Mouse (Mus musculus) stomach, embryonic 16.5 days (tissue): ENCODE data around the gene Muc4. TPM values are rescaled to one million over a fixed set of nuclear protein-coding genes. Genes with fewer than 3 reads are reported as not detected.

Source experiments
- ATAC-seq: fragments of 200-750 bp; cut with Nextera tagmentation; 2 replicates; pipeline ENCODE4 v1.8.0; 2017; ENCODE audit warnings: moderate number of reproducible peaks, moderate TSS enrichment; ENCODE audit not compliant: insufficient read depth, low FRiP score
- H3K27ac ChIP-seq: fragments of 300-500 bp; sonication (generic); 2 replicates; pipeline ENCODE4 v1.5.1; 2014; ENCODE audit warnings: low read length
- H3K27me3 ChIP-seq: fragments of 300-500 bp; sonication (generic); 2 replicates; pipeline ENCODE4 v1.6.1; 2014; ENCODE audit warnings: low read length, control low read depth, mixed read lengths; ENCODE audit not compliant: control insufficient read depth, insufficient read depth
- H3K36me3 ChIP-seq: fragments of 300-500 bp; sonication (generic); 2 replicates; pipeline ENCODE4 v1.6.1; 2014; ENCODE audit warnings: low read length; ENCODE audit not compliant: control insufficient read depth, insufficient read depth
- H3K4me1 ChIP-seq: fragments of 300-500 bp; sonication (generic); 2 replicates; pipeline ENCODE4 v1.6.1; 2014; ENCODE audit warnings: low read length, control low read depth, mixed read lengths; ENCODE audit not compliant: control insufficient read depth, insufficient read depth
- H3K4me2 ChIP-seq: fragments of 300-500 bp; sonication (generic); 2 replicates; pipeline ENCODE4 v1.6.1; 2014; ENCODE audit warnings: low read depth, low read length, mixed read lengths
- H3K4me3 ChIP-seq: fragments of 300-500 bp; sonication (generic); replicated peaks from 2 replicates; pipeline ENCODE4 v1.5.1; 2014; ENCODE audit warnings: mild to moderate bottlenecking, low read length
- H3K9ac ChIP-seq: fragments of 300-500 bp; sonication (generic); 2 replicates; pipeline ENCODE4 v1.6.1; 2014; ENCODE audit warnings: low read length
- H3K9me3 ChIP-seq: fragments of 300-500 bp; sonication (generic); replicated peaks from 2 replicates; pipeline ENCODE4 v1.6.1; 2016; ENCODE audit warnings: low read length, control low read depth; ENCODE audit not compliant: control insufficient read depth
- WGBS: fragments of 180-500 bp; shearing (Covaris S2); extraction: QIAGEN DNeasy Blood & Tissue Kit; methylation state at CpG from one replicate; pipeline ENCODE4 v1.1.7; 2014; 5-methylcytosine and 5-hydroxymethylcytosine counted together
- polyA plus RNA-seq: library from polyadenylated mRNA; unstranded; fragments of >200 nt; fragmentation: Nextera tagmentation; extraction: Ambion mirVana; gene quantifications from 2 replicates; pipeline ENCODE4 v1.2.1, GENCODE M21; 2015

The Muc4 gene
- polyA plus RNA-seq, 1 experiment from 2014 or later = 5.6 TPM

GRCm38 (mm10) chr16:32705606-32706005 is 30.1 kb upstream of the Muc4 start:
- no peak for ATAC-seq
- H3K27ac ChIP-seq = no peak overlapping the region
- H3K9me3 ChIP-seq = no peaks in the 10 kb centered on the region
- H3K27me3 ChIP-seq = no peaks in the 10 kb centered on the region
- H3K4me2 ChIP-seq = no peak overlapping the region
- H3K9ac ChIP-seq = no peak overlapping the region
- H3K36me3 ChIP-seq = no peaks in the 10 kb centered on the region
- 96% methylated on average over 3 of the region's 3 CpGs for WGBS
- H3K4me3 ChIP-seq = no peak overlapping the region
- 0 out of 2 replicates have a peak, but pooled peaks cover 3% of the 10 kb centered on the region for H3K4me1 ChIP-seq

DNA sequence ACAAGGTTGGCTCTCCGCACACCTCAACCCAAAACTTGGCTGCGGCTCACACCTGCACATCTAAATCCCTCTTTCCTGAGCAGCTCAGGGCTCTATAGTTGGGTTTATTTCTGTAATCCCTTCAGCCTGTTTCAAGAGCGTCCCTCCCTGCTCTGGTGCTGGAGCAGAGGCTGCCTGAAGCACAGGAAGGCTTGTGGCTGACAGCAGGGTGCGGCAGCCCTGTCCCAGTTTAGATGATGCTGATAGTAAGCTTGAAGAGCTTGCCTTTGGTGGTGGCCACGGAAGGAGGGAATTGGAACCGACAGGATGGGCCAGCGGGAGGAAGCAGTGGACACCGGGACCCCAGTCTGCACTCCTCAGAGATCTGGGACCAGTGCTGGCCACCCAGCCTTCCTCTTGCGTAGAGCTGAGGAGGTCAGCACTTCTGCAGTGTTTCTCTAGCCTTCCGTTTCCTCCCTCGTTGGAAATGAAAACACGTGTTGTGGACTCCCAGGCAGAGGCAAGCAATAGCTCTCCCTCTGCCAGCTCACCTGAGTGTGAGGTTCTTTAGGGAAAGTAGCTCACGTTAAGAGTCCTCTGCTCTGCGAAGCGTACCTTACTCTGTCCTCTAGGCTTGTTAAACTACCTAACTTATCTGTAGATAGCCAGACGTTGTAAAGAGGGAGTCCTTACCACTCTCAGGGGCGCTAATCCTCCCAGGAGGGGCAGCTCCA is 28.4 kb upstream of the Muc4 start:
- Histone ChIP-seq H3K4me3 (no peak overlapping the region), H3K4me2 (no peak overlapping the region), H3K36me3 (no peaks in the 10 kb centered on the region), H3K27ac (peak overlapping the region; percentile 2; the same call in 1 of the 2 replicates), H3K9me3 (no peaks in the 10 kb centered on the region), H3K27me3 (no peaks in the 10 kb centered on the region), H3K9ac (no peak overlapping the region), H3K4me1 (0 out of 2 replicates have a peak, but pooled peaks cover 3% of the 10 kb centered on the region)
- ATAC-seq = 0 out of 2 replicates have a peak, but pooled peaks have one; percentile 4
- WGBS = 53% methylated on average over 17 of the region's 17 CpGs

- H3K27ac ChIP-seq = peak overlapping the region; percentile 2; the same call in 1 of the 2 replicates
- H3K9me3 ChIP-seq = no peaks in the 10 kb centered on the region
- H3K36me3 ChIP-seq = no peaks in the 10 kb centered on the region
- H3K27me3 ChIP-seq = no peaks in the 10 kb centered on the region
- no peak overlapping the region for H3K4me2 ChIP-seq
- no peak overlapping the region for H3K4me3 ChIP-seq
- peak; percentile 36; the same call in 1 of the 2 replicates for ATAC-seq
- WGBS = 42% methylated on average over 9 of the region's 9 CpGs
- no peak overlapping the region for H3K9ac ChIP-seq
- 0 out of 2 replicates have a peak, but pooled peaks cover 3% of the 10 kb centered on the region for H3K4me1 ChIP-seq
Observed at GRCm38 (mm10) chr16:32707824-32708456, 27.7 kb upstream of the Muc4 start.

GRCm38 (mm10) chr16:32708457-32709033 is 27.1 kb upstream of the Muc4 start:
- ATAC-seq = no peak; the same call in 1 of the 2 replicates
- H3K4me3 ChIP-seq = no peak overlapping the region
- no peaks in the 10 kb centered on the region for H3K27me3 ChIP-seq
- WGBS = 62% methylated on average over 10 of the region's 10 CpGs
- peak overlapping the region; percentile 9; the same call in 1 of the 2 replicates for H3K4me2 ChIP-seq
- peak overlapping the region; percentile 1; the same call in 1 of the 2 replicates for H3K27ac ChIP-seq
- no peaks in the 10 kb centered on the region for H3K9me3 ChIP-seq
- no peaks in the 10 kb centered on the region for H3K36me3 ChIP-seq
- H3K4me1 ChIP-seq = 0 out of 2 replicates have a peak, but pooled peaks cover 3% of the 10 kb centered on the region
- no peak overlapping the region for H3K9ac ChIP-seq

DNA sequence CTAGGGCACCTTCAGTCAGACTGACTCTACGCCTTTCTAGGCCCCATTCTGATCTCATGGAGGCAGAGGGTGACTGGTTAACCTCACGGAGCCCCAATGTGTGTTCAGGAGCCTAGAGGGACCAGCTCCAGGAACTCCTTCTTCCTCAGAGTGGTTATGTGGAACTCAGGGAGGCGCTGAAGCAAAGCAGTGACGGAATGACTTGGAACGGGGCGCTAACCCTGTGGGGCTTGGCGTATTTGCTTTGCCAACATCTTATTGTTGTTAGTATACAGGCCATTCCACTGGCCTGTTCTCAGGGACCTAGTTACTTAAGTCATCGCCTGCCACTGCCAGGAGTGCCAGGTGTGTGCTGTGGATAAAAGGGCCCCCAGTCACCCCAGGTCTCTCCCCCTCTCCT is 26.6 kb upstream of the Muc4 start:
- no peak overlapping the region for H3K4me3 ChIP-seq
- no peak overlapping the region for H3K4me2 ChIP-seq
- H3K36me3 ChIP-seq = no peaks in the 10 kb centered on the region
- 0 out of 2 replicates have a peak, but pooled peaks cover 3% of the 10 kb centered on the region for H3K4me1 ChIP-seq
- WGBS = 78% methylated on average over 8 of the region's 8 CpGs
- H3K9me3 ChIP-seq = no peaks in the 10 kb centered on the region
- no peak; the same call in 1 of the 2 replicates for ATAC-seq
- 0 out of 2 replicates have a peak overlapping the region, but pooled peaks have one; percentile 1 for H3K27ac ChIP-seq
- no peaks in the 10 kb centered on the region for H3K27me3 ChIP-seq
- H3K9ac ChIP-seq = no peak overlapping the region

GRCm38 (mm10) chr16:32710426-32711070 is 25.1 kb upstream of the Muc4 start:
- no peaks in the 10 kb centered on the region for H3K27me3 ChIP-seq
- peaks cover 6% of the 10 kb centered on the region; the same call in 1 of the 2 replicates for H3K4me1 ChIP-seq
- no peaks in the 10 kb centered on the region for H3K9me3 ChIP-seq
- WGBS = 61% methylated on average over 14 of the region's 14 CpGs
- no peak overlapping the region for H3K27ac ChIP-seq
- ATAC-seq = no peak
- no peaks in the 10 kb centered on the region for H3K36me3 ChIP-seq
- no peak overlapping the region for H3K4me2 ChIP-seq
- no peak overlapping the region for H3K4me3 ChIP-seq
- no peak overlapping the region for H3K9ac ChIP-seq

- no peaks in the 10 kb centered on the region for H3K27me3 ChIP-seq
- H3K4me3 ChIP-seq = no peak overlapping the region
- peaks cover 7% of the 10 kb centered on the region; the same call in 1 of the 2 replicates for H3K4me1 ChIP-seq
- H3K36me3 ChIP-seq = no peaks in the 10 kb centered on the region
- ATAC-seq = no peak
- no peak overlapping the region for H3K4me2 ChIP-seq
- H3K9me3 ChIP-seq = no peaks in the 10 kb centered on the region
- H3K27ac ChIP-seq = no peak overlapping the region
- no peak overlapping the region for H3K9ac ChIP-seq
- WGBS = 86% methylated on average over 11 of the region's 11 CpGs
Observed at GRCm38 (mm10) chr16:32712202-32712601, 23.5 kb upstream of the Muc4 start.

DNA sequence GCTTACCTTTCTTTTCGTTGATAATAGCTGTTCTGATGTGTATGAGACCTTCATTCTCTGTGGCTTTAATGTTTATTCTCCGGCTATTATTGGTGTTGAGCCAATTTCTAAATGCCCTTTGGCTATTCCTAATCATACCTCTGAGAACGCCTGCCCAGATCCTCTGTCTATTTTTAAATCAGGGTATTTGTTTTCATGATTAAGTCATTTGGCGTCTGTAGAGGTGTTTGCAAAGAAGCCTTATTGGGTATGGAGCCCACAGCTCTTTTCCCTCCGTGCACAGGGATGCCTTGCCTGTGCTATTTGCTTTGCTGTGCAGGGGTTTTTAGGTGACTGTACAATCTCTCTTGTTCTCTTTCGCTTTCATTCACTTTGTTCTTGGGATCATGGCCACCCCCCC is 22.1 kb upstream of the Muc4 start:
- Histone ChIP-seq H3K4me1 (peaks cover 5% of the 10 kb centered on the region; the same call in 1 of the 2 replicates), H3K4me2 (no peak overlapping the region), H3K4me3 (no peak overlapping the region), H3K9ac (no peak overlapping the region), H3K9me3 (no peaks in the 10 kb centered on the region), H3K27ac (no peak overlapping the region), H3K27me3 (no peaks in the 10 kb centered on the region), H3K36me3 (no peaks in the 10 kb centered on the region)
- WGBS = 48% methylated on average over 6 of the region's 6 CpGs
- no peak; the same call in 1 of the 2 replicates for ATAC-seq
